Mouse (Mus musculus): ENCODE data around the gene Gm44805.

Gene Gm44805

DNA sequence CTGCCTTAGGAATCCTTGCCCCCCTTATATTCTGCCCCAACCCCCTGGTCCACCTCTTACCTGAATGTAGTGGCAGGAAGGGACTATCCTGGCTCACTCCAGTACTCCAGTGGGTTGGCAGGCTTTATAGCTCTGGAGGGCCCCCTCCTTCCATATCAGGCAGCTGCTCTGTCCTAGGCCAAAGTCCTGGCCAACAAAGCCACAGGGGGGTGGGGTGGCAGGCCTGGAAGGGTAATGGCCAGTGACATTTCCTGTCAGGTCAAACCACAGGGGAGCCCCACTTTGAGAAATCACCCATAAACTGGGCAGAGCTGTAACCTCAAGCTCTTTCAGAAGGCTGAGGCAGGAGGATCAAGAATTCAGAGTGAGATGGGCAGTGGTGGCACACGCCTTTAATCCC lies 4.6 kb downstream of the Gm44805 start:
- DNase-seq, result no peak

DNA sequence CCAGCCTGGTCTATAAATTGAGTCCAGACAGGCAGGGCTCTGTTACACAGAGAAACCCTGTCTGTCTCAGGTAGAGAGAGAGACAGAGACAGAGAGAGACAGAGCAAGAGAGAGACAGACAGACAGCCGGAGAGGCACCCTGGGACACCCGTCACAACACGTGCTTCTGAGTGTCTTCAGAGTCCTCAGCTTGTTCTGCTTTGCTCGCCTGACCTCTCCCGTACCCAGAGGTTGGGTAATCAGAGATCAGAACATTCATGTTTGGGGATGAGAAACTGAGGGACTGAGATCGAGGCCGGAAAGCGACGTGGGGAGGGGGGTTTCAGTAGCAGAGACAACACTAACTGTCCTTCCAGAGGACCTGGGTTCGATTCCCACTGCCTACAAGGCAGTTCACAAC lies 5.4 kb downstream of the Gm44805 start:
- no peak for DNase-seq

DNA sequence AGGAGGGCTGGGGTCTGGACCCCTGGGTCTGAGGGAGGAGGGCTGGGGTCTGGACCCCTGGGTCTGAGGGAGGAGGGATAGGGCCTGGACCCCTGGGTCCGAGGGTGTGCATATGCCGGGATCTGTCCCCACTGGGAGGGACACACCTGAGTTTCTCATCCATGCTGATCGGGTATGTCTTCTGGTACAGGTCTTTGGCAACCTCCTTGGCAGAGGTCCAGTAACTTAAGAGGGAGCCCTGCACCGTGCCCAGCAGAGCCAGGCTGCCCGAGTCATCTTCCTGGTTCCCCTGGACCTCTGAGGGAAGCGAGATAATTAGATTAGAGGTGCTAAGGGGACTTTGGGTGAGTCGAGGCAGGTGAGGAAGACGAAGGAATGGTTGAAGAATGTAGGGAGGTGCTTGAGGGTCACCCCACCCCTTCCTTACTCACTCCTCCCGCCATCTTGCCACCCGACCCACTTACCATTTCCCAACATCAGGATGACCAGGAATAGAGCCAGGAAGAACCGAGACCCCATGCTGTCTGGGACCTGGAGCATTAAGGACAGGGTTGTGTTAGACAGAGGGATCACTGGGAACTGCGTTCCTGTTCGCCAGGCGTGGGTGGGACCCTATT lies 8.0 kb downstream of the Gm44805 start:
- DNase-seq, result no peak

DNA sequence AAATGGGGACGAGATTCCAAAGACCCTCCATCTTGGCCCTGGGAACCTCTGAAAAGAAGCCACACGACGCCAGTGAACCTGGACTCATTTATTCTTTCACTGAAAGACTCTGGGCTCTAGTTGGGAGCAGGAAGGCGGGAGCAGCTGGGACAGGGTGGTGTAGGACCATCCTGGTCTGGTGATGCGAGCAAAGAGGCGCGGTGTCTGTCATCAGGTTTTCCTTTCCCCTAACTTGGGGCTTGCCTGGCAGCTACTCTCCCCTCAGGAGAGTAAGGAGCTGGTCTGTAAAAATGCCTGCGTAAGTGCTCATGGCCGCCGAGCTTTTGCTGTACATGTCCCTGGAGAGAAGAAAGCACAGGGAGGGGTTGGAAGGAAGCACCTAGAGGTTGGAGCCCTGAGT lies 9.7 kb downstream of the Gm44805 start:
- DNase-seq, result no peak

DNA sequence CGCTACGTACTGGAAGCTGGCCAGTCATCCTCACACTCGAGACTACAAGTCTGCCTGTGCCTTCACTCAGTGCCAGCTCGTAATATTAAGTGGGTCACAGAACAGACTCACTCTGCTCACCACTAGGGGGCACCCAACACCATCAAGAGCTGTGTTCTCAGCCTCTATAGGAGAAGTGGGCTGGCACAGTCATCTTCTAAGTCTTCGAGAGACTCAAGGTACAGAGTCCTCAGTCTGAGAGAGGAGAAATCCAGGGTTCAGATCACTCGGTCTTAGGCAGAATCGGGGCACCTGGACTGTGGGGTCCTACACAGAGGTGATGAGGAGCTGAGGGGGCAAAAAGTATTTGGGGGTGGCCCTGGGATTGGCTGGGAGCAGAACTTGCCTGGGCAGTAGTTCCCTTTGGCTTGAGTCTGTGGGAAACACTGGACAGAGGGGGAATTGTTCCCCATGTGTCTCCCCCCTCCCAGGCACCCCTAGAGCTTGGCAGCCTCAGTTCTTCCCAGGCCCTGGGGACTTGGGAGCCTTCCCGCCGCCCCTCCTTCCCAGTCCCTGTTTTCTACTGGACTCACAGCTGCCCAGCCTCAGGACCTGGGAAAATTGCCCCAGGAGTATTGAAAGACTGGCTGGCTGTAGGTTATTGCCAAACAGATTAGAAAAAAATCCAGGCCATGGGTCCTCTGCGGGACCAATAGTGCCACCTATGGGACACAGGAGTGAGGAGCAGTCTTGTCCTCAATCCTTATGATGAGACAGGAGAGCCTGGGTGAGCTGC lies 12.1 kb downstream of the Gm44805 start:
- peak; percentile 93 for DNase-seq

DNA sequence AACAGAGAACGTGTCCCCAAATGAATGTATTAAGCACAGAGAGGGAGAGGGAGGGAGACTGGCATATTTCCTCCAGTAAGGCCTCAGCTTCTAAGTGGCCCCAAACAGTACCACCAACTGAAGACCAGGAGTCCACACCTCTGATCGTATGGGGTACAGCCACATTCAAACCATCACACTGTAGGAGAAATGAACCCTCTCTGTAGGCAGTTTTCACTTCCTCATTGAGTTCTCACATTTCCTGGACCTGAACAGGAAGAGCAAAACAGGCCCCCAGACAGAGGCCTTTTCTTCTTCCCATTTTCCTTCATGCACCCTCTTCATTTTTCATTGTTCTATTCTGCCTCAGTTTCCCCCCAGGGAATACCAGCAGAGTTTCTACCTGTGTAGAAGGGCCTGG lies 13.8 kb downstream of the Gm44805 start:
- no peak for DNase-seq

DNA sequence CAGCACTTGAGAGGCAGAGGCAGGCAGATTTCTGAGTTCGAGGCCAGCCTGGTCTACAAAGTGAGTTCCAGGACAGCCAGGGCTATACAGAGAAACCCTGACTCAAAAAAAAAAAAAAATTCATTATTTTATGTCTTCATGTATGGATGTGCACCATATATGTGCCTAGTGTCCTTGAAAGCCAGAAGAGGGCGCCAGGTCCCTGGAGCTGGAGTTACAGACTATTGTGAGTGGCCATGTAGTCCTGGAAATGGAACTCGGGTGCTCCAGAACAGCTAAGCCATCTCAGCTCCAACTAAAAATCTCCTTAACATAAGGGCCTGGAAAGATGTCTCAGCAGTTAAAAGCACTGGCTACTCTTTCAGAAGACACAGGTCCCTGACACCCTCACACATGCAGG lies 14.5 kb downstream of the Gm44805 start:
- DNase-seq, result no peak

DNA sequence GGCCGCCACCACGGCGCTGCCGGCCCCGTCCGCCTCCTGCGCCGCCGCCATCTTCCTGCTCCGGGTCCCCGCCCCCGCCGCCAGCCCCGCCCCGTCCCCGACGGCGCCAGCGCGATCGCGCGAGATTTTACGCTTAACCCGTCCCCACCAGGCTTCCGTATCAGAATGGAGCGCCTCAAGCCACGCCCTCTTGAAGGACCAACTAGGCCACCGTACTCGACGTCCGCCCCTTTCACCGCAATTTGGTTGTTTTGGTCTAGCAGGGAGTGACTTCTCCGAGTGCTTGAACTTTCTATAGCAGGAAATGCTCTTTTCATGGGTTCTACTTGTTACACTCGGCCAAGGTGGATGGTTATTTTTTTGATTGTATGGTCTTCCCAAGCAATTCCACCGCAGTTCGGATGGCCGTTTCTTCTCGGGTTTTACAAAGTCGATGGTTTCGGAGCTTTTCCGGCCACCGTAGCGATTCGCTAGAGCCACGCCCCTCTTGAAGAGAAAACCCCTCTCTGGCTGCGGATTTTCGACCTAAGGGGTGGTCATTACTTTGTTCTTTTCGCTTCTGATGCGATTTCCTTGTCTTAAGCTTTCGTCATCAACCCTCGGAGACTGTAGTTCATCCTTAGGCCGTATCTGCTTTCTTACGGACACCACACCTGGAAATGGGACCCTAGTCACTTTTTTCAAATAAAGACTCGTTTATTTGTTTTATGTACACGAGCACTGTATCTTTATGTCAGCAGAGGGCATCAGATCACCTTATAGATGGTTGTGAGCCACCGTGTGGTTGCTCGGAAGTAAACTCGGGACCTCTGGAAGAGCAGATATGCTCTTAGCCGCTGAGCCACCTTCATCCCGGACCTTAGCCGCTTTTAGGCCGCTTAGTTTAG lies 16.0 kb downstream of the Gm44805 start, which contains the start of gene Clptm1:
Gene Clptm1 (minus strand): TSS at position 79 of the 887 bp plus-strand sequence.
- peak; percentile 97 for DNase-seq

DNA sequence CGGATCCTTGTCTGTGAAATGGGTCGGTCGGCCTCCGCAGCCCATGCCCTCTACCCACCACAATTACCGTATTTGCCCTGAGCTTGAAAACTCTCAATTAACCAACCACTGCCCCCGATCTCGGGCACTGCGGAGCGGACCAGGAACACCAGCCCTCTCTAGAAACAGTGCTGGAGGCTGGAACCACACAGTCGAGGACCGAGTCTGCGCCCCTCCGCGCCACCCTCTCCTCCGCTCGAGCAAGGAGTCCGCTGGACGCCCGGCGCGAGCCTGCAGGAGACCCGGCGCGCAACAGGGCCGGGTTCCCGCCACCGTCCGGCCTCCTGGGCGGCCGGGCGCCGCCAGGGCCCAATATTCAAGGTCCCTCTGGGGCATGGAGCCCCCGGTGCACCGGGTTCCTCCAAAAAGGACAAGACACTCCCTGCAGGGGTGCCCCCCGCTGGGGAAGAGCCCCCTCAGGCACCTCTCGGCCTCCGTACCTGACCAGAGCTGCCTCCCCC lies 16.7 kb downstream of the Gm44805 start:
- DNase-seq, result no peak

DNA sequence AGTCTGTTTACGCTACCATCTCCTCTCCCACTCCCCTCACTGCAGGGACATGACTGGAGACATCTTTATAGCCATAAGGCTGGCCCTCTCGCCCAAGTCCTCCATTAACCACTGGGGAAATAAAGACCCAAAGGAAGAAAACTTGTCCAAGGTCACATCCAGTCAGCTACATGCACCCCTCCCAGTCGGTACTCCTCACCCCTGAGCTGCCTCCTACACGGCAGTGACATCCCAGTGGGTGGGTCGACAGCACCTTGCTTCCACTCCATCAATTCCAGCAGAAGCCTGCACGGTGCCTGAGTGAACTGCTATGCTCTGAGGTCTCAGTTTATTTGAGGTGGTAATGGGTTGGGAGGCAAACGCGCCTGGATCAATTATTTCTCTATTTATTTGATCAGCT lies 17.3 kb downstream of the Gm44805 start:
- no peak for DNase-seq

DNA sequence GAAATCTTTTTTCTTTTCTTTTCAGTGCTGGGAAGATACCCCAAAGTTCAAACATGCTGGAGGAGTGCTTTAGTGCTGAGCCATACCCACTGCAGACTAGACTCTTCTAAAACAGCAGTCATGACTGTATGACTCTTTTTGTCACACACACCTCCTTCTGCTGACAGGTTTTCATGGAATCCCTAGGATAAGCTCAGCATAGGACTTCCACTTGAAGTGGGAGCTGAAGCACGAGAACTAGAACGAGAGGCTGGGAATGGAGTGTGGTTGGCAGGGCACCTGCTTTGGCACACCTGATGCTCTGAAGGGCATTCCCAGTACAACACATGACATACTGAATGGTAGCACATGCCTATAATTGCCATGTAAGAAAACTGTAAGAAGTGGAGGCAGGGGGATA lies 28.6 kb downstream of the Gm44805 start:
- DNase-seq, result no peak

DNA sequence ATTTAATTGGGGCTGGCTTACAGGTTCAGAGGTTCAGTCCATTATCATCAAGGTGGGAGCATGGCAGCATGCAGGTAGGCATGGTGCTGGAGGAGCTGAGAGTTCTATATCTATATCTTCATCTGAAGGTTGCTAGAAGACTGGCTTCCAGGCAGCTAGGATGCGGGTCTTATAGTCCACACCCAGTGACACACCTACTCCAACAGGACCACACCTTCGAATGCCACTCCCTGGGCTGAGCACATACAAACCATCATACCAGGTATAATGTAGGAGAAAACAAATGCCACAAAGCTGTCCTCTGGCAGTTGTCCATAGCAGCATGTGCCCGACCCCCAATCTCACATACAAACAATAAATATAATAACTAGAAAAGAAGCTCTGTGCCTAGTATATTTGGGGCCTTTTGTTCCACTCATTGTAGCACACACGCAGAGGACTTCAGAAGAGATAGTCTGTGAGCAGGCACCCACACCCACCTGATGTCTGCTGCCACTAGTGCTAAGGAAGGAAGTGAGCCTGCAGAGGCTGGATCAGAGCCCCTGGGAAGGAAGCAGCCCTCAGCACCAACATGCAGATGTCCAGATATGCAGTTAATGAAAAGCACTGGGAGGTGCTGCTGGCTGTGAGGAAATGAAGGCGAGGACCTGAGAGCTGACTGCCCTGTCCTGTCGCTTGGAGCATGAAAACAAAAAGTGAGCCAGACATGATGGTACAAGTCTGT lies 30.0 kb downstream of the Gm44805 start:
- no peak for DNase-seq

DNA sequence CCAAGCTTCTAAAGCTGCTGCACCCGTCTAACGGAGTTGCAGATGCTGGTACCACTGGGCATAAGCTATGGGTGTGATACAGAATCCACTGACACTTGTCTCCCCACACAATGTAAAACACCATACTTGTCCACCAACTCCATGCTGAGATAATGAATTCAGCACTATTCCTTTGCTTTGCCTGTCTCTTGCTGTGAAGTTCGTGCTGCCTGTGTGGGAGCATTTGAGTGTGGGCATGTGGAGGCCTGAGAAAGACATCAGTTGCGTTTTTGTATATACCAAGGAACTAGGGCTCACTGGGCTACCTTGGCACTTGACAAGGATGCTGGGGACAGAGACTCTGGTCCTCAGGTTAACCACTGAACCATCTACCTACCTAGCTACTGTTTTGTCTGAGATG lies 40.0 kb downstream of the Gm44805 start:
- peak; percentile 55 for DNase-seq

DNA sequence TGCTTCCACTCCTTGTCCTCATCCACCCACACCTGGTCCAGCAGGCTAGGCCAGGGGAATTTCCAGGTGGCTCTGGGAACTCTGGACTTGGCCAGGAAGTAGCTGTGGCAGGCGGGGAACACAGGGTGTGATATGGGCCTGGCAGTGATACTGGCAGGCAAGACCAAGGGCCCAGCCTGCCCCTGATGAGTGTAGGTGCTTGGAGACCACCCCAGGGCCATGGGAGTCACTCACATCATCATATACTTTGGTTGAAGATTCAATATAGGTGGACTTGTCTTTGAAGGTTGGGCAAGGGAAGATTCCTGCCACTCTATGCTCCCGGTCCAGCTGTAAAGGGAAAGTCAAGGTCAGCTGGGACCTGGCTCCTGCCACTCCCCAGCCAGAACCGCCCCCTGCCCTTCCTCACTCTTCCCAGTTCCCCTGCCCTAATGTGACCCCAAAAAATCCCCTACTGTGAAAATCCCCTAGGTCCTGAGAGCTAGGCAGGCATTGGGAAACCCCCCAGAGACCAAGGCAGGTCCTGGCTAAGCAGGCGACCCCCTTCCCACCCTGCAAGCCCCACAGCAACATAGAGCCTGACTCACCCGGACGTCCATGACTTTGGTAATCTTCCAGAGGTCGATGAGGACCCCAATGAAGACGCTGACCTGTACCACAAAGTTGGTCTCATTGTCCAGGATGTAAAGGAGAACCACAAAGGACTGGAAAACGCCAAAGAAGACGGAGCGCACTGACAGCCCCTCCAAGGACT lies 46.0 kb downstream of the Gm44805 start:
- no peak for DNase-seq

DNA sequence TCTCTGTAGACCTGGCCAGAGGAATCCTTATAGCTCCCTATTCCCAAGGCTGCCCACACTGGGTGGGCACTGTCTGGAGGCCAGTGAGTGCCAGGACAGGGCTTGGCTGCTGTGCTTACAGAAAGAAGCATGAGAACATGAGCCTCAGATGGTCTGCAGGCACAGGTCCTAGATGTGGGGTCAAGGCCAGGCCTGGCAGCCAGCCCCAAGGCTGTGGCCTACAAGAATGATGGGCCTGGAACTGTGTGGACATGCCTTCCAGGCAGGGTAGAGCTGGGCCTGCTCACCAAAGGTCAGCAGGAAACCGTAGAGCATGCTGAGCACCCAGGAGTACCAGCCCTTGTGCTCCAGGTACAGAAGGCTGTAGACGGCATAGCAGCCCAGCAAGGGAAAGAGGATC lies 46.6 kb downstream of the Gm44805 start:
- no peak for DNase-seq

DNA sequence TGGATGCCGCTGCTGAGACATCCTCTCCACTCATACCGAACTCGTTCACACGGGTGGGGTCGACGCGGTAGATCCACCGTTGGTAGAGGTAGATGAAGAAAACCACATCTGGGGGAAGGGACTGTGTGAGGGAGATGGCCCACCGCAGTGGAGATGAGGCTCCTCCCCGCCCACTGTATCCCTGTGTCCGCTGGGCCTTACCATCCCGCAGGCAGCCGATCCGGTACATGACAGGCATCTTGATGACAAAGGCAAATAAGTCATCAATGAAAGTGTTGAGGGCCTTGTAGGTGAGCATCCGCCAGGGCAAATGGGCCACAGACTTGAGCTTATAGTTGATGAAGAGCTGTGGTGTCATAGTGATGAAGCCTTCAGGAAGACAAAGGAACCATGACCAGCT lies 47.4 kb downstream of the Gm44805 start:
- DNase-seq, result no peak

DNA sequence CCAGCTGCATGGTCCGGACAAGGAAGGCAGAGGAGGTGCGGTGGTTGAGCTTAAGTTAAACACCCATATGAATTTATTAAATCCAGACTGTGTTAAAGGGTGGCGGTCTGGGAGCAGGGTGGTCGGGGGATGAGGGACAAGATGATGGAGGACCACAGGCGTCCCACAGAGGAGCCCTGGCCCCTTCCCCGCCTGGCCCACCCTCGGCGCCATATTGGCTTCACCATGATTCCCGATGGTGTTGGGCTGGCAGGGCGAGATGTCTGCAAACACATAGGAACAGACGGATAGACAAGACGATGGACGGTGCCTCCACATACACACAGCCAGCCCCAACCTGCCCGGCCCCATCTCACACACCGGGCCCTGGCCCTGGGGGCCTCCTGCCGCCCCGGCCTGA lies 48.0 kb downstream of the Gm44805 start:
- no peak for DNase-seq

DNA sequence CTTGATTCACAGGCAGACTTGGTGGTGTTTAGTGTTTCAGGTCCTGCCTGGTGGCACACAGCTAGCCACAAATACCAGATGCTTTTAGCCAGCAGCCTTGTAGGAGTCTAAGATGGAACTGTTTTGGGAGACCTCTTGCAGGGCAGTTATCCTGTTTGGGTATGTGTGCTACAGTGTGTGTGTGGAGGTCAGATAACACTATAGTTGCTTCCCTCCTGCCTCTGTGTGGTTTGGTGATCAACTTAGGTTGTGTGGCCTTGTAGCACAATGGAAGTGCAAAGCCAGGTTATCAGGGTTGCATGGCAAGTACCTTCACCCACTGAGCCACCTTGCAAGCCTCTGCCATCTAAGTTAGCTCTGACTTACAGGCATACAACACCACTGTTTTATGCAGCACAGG lies 48.5 kb downstream of the Gm44805 start:
- DNase-seq, result no peak

DNA sequence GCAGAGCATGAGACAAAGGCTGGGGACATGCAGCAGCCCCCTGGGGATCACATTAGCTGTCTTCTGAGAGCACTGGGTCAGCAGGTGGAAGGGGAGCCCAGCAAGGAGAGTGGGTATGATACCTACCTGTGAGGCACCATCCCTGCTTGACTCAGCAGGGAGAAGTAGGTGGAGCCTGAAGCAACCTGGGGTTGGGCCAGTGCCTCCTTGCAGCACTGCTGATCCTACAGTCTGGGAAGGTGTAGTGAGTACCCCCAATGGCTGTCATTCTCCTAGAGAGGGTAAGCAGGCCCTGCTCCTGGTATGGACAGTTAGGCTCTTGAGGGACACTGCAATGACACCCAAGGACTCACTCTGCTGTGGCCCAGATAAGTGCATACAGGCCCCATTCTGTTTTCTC lies 48.9 kb downstream of the Gm44805 start:
- no peak for DNase-seq

DNA sequence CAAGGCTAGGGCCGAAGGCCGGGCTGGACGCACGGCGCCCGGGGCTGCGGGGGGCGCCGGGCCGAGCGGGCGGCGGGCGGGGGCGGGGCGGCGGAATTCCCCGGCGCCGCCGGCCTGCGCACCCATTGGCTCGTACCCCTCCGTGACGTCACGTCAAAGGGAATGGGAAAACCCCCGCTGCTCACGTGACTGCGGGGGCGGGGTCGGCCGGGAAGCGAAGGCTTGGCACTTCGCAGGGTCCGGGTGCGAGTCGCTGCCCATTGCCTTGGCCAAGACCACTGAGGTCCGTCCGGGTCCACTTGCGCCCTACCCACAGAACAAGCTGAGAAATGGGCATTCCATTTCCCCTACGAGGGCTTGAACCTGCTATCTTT lies 51.9 kb downstream of the Gm44805 start, which contains the start of gene Relb:
Gene Relb (minus strand): TSS at position 78 of the 374 bp plus-strand sequence.
- DNase-seq, result peak; percentile 92

DNA sequence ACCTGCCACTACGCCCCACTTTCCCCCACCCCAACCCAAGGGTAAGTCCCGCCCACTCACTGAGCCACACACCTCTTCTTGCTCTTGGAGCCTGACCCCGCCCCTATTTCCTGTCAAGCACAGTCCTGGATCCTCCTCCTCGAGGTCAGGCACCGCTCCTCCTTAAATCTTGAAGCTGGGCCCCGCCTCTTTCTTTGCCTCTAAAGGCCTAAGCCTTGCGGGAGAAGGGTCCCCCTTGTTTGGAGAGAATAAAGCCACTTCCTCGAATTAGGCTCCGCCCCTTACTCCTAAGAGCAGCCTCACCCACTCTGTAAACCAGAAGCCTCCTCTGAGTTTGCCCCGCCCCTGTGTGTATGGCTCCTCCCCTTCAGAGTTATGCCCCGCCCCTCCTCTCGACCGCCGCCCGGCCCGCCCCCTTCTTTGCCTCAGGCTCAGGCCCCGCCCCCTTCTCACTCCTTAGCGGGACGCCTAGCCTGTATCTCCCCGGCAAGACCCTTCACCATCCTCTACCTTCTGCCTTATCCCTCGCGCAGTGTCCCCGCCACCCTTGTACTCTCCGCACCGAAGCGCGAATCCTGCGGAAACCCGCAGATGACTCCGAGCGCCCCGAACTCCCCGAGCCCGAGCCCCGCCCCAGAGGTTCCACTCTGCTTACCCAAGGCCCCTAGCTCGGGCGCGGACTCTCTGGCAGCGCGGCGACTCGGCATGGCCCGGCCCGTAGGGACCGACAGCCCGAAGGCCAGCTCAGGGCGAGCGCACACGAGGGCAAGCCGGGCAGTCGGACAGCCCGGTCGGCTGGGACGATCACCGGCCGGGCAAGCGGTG lies 52.5 kb downstream of the Gm44805 start:
- DNase-seq, result peak; percentile 90

All from right cerebral cortex, adult 18-20 months (tissue).